Mouse (Mus musculus) embryonic fibroblast, embryonic 13.5 days (primary cell): ENCODE measurements at regions not wholly inside any gene's neighbourhood (a gene's known extent, or its start where the extent isn't known, plus 50 kb on each side); places are given as distances from the start of the nearest gene placed in this dataset.

ENCODE experiments used
- H3K27ac ChIP-seq: 2 replicates; pipeline ENCODE4 v1.5.1; 2012; ENCODE audit warnings: low read length, control low read depth, inconsistent platforms; ENCODE audit not compliant: insufficient read depth
- H3K4me1 ChIP-seq: 2 replicates; pipeline ENCODE4 v1.6.1; 2011; ENCODE audit warnings: low read length; ENCODE audit not compliant: control insufficient read depth, insufficient read depth
- H3K4me3 ChIP-seq: 2 replicates; pipeline ENCODE4 v1.5.1; 2011; ENCODE audit warnings: mild to moderate bottlenecking, control low read depth, low read length; ENCODE audit not compliant: insufficient read depth
- CTCF ChIP-seq: IDR thresholded peaks from 2 replicates; pipeline ENCODE4 v1.5.1; 2011; ENCODE audit warnings: mild to moderate bottlenecking, control low read depth, low read length, moderate library complexity, borderline replicate concordance; ENCODE audit not compliant: insufficient read depth
- POLR2A ChIP-seq: IDR thresholded peaks from 2 replicates; pipeline ENCODE4 v1.6.1; 2011; ENCODE audit warnings: low read depth, mild to moderate bottlenecking, control low read depth, low read length, moderate library complexity

- Histone ChIP-seq H3K27ac (no peak overlapping the region), H3K4me3 (no peak overlapping the region), H3K4me1 (no peaks in the 10 kb centered on the region)
- TF ChIP-seq POLR2A (no peak), CTCF (no peak)
Measured at GRCm38 (mm10) chr16:65916831-65917230, 101.8 kb downstream of the Vgll3 start.

GRCm38 (mm10) chr16:65925986-65926385, 110.9 kb downstream of the Vgll3 start:
- TF ChIP-seq POLR2A (no peak), CTCF (no peak)
- Histone ChIP-seq H3K27ac (no peak overlapping the region), H3K4me3 (no peak overlapping the region), H3K4me1 (no peaks in the 10 kb centered on the region)

DNA sequence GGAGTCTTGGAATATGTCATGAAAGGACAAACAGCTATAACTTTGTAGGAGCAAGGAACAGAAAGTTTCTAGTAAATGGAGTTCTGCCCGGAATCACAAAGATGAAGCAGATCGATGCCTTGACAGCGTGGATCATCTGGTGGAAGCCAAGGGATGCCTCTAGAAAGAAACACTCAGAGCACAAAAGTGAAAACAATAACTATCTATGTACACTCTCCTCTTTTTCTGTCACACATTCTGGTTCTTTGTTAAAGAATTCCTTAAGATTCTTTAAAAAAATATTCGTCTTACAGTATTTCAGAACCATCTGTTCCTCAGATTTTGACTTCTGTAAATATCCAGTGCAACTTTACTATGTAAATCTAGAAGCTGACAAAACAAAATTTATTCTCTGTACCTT, 148.8 kb downstream of the Vgll3 start:
- H3K4me3 ChIP-seq: no peak overlapping the region
- no peak for TF ChIP-seq POLR2A
- no peak for TF ChIP-seq CTCF
- no peak overlapping the region for H3K27ac ChIP-seq
- no peaks in the 10 kb centered on the region for H3K4me1 ChIP-seq

DNA sequence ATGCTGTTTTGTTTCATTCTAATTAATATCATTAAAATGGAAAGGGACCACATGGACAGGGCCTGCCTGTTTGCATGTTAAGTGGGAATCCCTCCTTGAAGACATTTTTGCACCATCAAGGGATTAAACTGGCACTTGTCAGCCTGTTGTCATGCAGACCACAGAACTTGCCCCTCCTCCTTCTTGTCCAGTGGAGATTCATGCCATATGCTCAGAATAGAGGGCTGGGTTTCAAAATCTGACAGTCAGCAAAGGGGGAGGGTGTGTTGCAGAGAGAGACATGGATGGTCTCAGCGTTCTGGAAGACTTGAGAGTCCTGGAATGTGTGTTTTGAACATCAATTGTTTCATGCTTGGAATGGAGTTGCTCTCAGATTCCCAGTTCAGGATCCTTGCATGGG, 149.2 kb downstream of the Vgll3 start:
- no peak overlapping the region for H3K27ac ChIP-seq
- H3K4me1 ChIP-seq: no peaks in the 10 kb centered on the region
- TF ChIP-seq CTCF: no peak
- no peak for TF ChIP-seq POLR2A
- H3K4me3 ChIP-seq: no peak overlapping the region

DNA sequence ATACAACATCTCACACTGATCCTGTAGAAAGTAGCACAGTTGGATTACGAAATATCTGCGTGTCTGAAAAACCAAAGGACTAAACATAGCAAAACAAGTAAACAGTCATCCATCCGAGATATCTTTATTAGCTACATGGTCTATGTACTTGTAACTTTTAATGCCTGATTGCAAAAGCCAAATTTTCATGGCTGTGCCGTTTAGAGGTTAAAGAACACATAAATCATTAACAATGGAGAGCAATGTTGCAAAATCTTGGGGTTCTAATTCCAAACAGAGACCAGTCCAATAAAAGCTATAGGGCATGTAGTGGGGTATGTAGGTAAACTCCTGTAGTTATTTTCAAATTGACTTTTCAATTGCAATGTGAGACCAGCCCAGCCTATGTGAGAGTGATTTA, 162.0 kb downstream of the Vgll3 start:
- TF ChIP-seq POLR2A (no peak), CTCF (no peak)
- H3K4me3 ChIP-seq: no peak overlapping the region
- H3K4me1 ChIP-seq: no peaks in the 10 kb centered on the region
- no peak overlapping the region for H3K27ac ChIP-seq

DNA sequence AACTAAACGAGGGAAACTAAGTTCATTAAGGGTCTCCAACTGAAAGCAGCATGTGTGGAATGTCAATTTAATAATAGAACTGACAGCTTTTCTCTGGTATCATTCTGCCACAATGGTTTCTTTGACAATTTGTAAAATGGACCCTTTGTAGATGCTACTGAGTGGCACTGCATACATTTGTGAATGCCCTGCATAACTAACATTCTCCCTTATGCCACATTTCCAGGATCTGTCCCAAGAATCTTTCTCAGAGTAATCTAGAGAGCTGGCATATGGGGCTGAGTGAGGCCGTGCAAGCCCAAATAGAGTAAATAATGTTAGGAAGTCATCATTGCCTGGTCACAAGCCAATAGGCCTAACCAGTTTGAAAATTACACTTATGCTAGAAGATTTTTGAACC, 172.1 kb downstream of the Vgll3 start:
- no peak for TF ChIP-seq CTCF
- no peak for TF ChIP-seq POLR2A
- peaks cover 3% of the 10 kb centered on the region; the same call in 1 of the 2 replicates for H3K4me1 ChIP-seq
- H3K4me3 ChIP-seq: no peak overlapping the region
- no peak overlapping the region for H3K27ac ChIP-seq

DNA sequence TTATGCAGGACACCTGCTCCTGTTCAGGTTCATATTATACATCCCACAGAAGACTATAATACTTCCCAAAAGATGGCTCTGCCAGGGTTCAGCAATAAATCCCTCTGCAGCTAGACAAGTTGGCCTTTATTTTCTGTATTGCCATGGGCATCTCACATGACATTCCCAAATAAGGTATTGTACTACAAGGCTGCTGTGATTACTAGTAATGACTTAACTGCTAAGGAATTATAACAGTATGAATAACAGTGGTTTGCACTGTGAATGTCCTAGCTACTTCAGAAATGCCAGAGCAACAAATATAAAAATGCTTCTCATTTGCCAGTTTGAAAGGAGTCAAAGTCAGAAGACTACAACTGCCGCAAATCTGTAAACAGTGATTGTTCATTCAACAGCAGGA, 184.3 kb downstream of the Vgll3 start:
- TF ChIP-seq POLR2A (no peak), CTCF (no peak)
- H3K27ac ChIP-seq: peak overlapping the region; percentile 91
- H3K4me1 ChIP-seq: no peaks in the 10 kb centered on the region
- H3K4me3 ChIP-seq: no peak overlapping the region

GRCm38 (mm10) chr16:66000728-66001273, 185.7 kb downstream of the Vgll3 start:
- H3K27ac ChIP-seq: no peak overlapping the region; the same call in 1 of the 2 replicates
- H3K4me1 ChIP-seq: no peaks in the 10 kb centered on the region
- H3K4me3 ChIP-seq: no peak overlapping the region
- TF ChIP-seq CTCF (no peak), POLR2A (no peak)

DNA sequence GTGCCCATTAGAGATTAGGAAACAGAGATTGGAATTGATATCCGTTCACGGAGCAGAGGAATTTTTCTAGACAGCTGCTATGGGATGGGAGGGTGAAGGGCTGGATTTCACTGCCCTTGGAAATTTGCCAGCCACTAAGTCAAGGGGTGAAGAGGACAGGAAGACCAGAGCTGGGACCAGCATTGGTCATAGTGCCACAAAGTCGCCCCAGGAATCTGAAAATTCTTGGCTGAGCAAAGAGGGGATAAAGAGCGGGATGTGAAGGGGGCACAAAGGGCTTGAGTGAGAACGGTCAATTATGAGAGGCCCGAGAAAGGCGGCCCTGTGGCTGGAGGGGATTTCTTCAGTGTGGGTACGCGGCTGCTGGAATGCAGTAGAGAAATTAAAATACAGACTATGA, 189.6 kb downstream of the Vgll3 start:
- TF ChIP-seq CTCF (no peak), POLR2A (no peak)
- Histone ChIP-seq H3K4me3 (no peak overlapping the region), H3K4me1 (no peaks in the 10 kb centered on the region), H3K27ac (no peak overlapping the region)

- H3K4me1 ChIP-seq: no peaks in the 10 kb centered on the region
- H3K27ac ChIP-seq: no peak overlapping the region
- no peak overlapping the region for H3K4me3 ChIP-seq
- TF ChIP-seq CTCF (no peak), POLR2A (no peak)
Measured at GRCm38 (mm10) chr16:66005954-66006580, 191.0 kb downstream of the Vgll3 start.

DNA sequence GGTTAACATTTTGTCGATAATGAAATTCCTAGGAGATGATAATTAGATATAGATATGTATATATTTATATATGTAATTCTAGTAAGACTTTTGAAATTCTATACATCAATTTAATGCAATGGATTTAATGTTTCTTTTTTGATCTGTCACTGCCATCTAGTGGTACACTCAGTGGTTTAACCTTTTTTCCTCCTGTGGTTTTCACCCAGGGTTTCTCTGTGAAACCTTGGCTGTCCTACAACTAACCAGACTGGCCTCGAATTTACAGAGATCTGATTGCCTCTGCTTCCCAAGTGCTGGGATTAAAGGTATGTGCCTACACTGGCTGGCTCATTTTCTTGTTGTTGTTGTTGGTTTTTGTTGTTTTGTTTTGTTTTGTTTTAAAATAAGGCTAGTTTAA, 198.6 kb downstream of the Vgll3 start:
- Histone ChIP-seq H3K4me3 (no peak overlapping the region), H3K27ac (no peak overlapping the region), H3K4me1 (no peaks in the 10 kb centered on the region)
- TF ChIP-seq POLR2A (no peak), CTCF (no peak)
